Mouse (Mus musculus) cerebellum, adult 8-10 months (tissue): ENCODE data around the gene Mxd1.

Experiments
- DNase-seq: peaks from one replicate; pipeline ENCODE4 v3.0.0; 2022

Mxd1 gene

DNA sequence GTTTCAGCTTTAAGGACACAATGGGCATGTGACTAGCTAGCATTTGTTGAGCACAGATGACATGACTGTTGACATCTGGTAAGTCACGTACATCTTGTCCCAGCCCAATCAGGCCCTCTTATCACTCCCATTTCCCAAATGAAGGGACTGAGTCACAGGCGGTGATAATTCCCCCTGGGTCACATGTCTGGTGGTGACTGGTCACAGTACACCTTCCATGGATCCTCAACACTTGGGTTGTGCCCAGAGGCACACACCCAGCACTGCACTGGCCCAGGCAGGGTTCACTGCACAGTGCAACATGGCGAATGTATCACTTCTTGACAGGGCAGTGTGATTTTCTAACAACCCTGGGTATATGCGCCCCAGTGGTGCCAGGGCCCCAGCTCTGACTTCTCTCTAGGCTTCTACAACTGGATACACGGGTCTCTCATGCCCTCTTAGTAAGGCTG is 70.2 kb downstream of the Mxd1 start:
- DNase-seq = no peak
